Mouse (Mus musculus) limb, embryonic 15.5 days (tissue): Measurements from ENCODE around the gene Slc22a4. TPM values are rescaled to one million over a fixed set of nuclear protein-coding genes. Genes with fewer than 3 reads are reported as not detected.

Experiments
- ATAC-seq: fragments of 200-750 bp; cut with Nextera tagmentation; 2 replicates; pipeline ENCODE4 v1.8.0; 2017; ENCODE audit warnings: low read depth, moderate TSS enrichment; ENCODE audit not compliant: insufficient number of reproducible peaks, low FRiP score, low TSS enrichment
- H3K27ac ChIP-seq: fragments of 300-500 bp; sonication (generic); 2 replicates; pipeline ENCODE4 v1.5.1; 2015; ENCODE audit warnings: moderate library complexity, mild to moderate bottlenecking, inconsistent platforms
- H3K27me3 ChIP-seq: fragments of 300-500 bp; sonication (generic); 2 replicates; pipeline ENCODE4 v1.6.1; 2015; ENCODE audit warnings: inconsistent platforms
- H3K36me3 ChIP-seq: fragments of 300-500 bp; sonication (generic); 2 replicates; pipeline ENCODE4 v1.6.1; 2015; ENCODE audit warnings: inconsistent platforms
- H3K4me1 ChIP-seq: fragments of 300-500 bp; sonication (generic); 2 replicates; pipeline ENCODE4 v1.6.1; 2015; ENCODE audit warnings: inconsistent platforms
- H3K4me2 ChIP-seq: fragments of 300-500 bp; sonication (generic); 2 replicates; pipeline ENCODE4 v1.6.1; 2015; ENCODE audit warnings: mild to moderate bottlenecking, inconsistent platforms
- H3K4me3 ChIP-seq: fragments of 300-500 bp; sonication (generic); 2 replicates; pipeline ENCODE4 v1.5.1; 2015; ENCODE audit warnings: mild to moderate bottlenecking, inconsistent platforms
- H3K9ac ChIP-seq: fragments of 300-500 bp; sonication (generic); 2 replicates; pipeline ENCODE4 v1.6.1; 2015; ENCODE audit warnings: inconsistent platforms
- H3K9me3 ChIP-seq: fragments of 300-500 bp; sonication (generic); 2 replicates; pipeline ENCODE4 v1.6.1; 2016; ENCODE audit warnings: inconsistent platforms
- WGBS: fragments of 180-500 bp; shearing (Covaris S2); methylation state at CpG from one replicate; pipeline ENCODE4 v1.1.7; 2015; 5-methylcytosine and 5-hydroxymethylcytosine counted together
- polyA plus RNA-seq: library from polyadenylated mRNA; unstranded; fragments of >200 nt; fragmentation: Nextera tagmentation; extraction: Ambion mirVana; gene quantifications from 2 replicates; pipeline ENCODE4 v1.2.1, GENCODE M21; 2015

Slc22a4 gene
- polyA plus RNA-seq, 1 experiment from 2014 or later: 6.9 TPM

- H3K27ac ChIP-seq: no peak overlapping the region
- 82% methylated on average over 12 of the region's 12 CpGs for WGBS
- H3K4me2 ChIP-seq: no peak overlapping the region
These were observed 37.4 kb upstream of the Slc22a4 start for GRCm38 (mm10) chr11:54065106-54065914.

GRCm38 (mm10) chr11:54064412-54064978, 36.6 kb upstream of the Slc22a4 start:
- Histone ChIP-seq H3K9ac (no peak overlapping the region), H3K27me3 (no peaks in the 10 kb centered on the region), H3K4me1 (peaks cover 94% of the 10 kb centered on the region), H3K4me2 (no peak overlapping the region), H3K36me3 (no peaks in the 10 kb centered on the region; the same call in 1 of the 2 replicates), H3K27ac (no peak overlapping the region), H3K4me3 (no peak overlapping the region), H3K9me3 (no peaks in the 10 kb centered on the region)
- no peak for ATAC-seq
- WGBS: 89% methylated on average over 3 of the region's 3 CpGs

More at GRCm38 (mm10) chr11:54065106-54065914, 37.4 kb upstream of the Slc22a4 start:
- Histone ChIP-seq H3K36me3 (no peaks in the 10 kb centered on the region; the same call in 1 of the 2 replicates), H3K4me3 (no peak overlapping the region), H3K4me1 (peaks cover 87% of the 10 kb centered on the region), H3K9me3 (no peaks in the 10 kb centered on the region), H3K27me3 (no peaks in the 10 kb centered on the region), H3K9ac (no peak overlapping the region)
- ATAC-seq: no peak

GRCm38 (mm10) chr11:54063472-54063775, 35.5 kb upstream of the Slc22a4 start:
- H3K9ac ChIP-seq: no peak overlapping the region
- H3K4me2 ChIP-seq: no peak overlapping the region
- no peak overlapping the region for H3K4me3 ChIP-seq
- H3K36me3 ChIP-seq: no peaks in the 10 kb centered on the region; the same call in 1 of the 2 replicates
- ATAC-seq: no peak
- H3K4me1 ChIP-seq: peaks cover 96% of the 10 kb centered on the region
- H3K9me3 ChIP-seq: no peaks in the 10 kb centered on the region
- 76% methylated on average over 10 of the region's 10 CpGs for WGBS
- H3K27me3 ChIP-seq: no peaks in the 10 kb centered on the region
- peak overlapping the region; percentile 63; the same call in 1 of the 2 replicates for H3K27ac ChIP-seq

- peaks cover 3% of the 10 kb centered on the region; the same call in 1 of the 2 replicates for H3K36me3 ChIP-seq
These were observed 35.0 kb upstream of the Slc22a4 start for GRCm38 (mm10) chr11:54062753-54063471.

GRCm38 (mm10) chr11:54062086-54062752, 34.3 kb upstream of the Slc22a4 start:
- Histone ChIP-seq H3K4me2 (no peak overlapping the region), H3K4me1 (peaks cover 96% of the 10 kb centered on the region), H3K4me3 (no peak overlapping the region), H3K27ac (peak overlapping the region; percentile 79), H3K27me3 (no peaks in the 10 kb centered on the region), H3K36me3 (peaks cover 4% of the 10 kb centered on the region; the same call in 1 of the 2 replicates), H3K9ac (no peak overlapping the region), H3K9me3 (no peaks in the 10 kb centered on the region)
- 39% methylated on average over 12 of the region's 12 CpGs for WGBS
- ATAC-seq: no peak

More at GRCm38 (mm10) chr11:54062753-54063471, 35.0 kb upstream of the Slc22a4 start:
- Histone ChIP-seq H3K9me3 (no peaks in the 10 kb centered on the region), H3K9ac (no peak overlapping the region), H3K4me3 (no peak overlapping the region), H3K4me1 (peaks cover 96% of the 10 kb centered on the region), H3K27ac (peak overlapping the region; percentile 79), H3K4me2 (no peak overlapping the region), H3K27me3 (no peaks in the 10 kb centered on the region)
- WGBS: 53% methylated on average over 9 of the region's 9 CpGs
- no peak for ATAC-seq

- Histone ChIP-seq H3K4me3 (no peak overlapping the region), H3K4me1 (peaks cover 85% of the 10 kb centered on the region)
- peak; percentile 84 for ATAC-seq
These were observed 32.4 kb upstream of the Slc22a4 start for GRCm38 (mm10) chr11:54060316-54060715.

GRCm38 (mm10) chr11:54059526-54059925, 31.6 kb upstream of the Slc22a4 start:
- peaks cover 80% of the 10 kb centered on the region for H3K4me1 ChIP-seq
- peaks cover 23% of the 10 kb centered on the region for H3K36me3 ChIP-seq

More at GRCm38 (mm10) chr11:54060316-54060715, 32.4 kb upstream of the Slc22a4 start:
- H3K9ac ChIP-seq: no peak overlapping the region
- H3K4me2 ChIP-seq: peak overlapping the region; percentile 22
- H3K36me3 ChIP-seq: peaks cover 16% of the 10 kb centered on the region
- no peaks in the 10 kb centered on the region for H3K9me3 ChIP-seq
- 15% methylated on average over 9 of the region's 9 CpGs for WGBS
- H3K27me3 ChIP-seq: no peaks in the 10 kb centered on the region
- peak overlapping the region; percentile 82 for H3K27ac ChIP-seq

GRCm38 (mm10) chr11:54058643-54059042, 30.8 kb upstream of the Slc22a4 start:
- H3K4me1 ChIP-seq: peaks cover 71% of the 10 kb centered on the region
- H3K9me3 ChIP-seq: no peaks in the 10 kb centered on the region
- peaks cover 29% of the 10 kb centered on the region for H3K36me3 ChIP-seq
- no peak overlapping the region for H3K4me2 ChIP-seq
- WGBS: 28% methylated on average over 6 of the region's 6 CpGs
- no peak for ATAC-seq
- H3K27ac ChIP-seq: peak overlapping the region; percentile 82
- H3K4me3 ChIP-seq: no peak overlapping the region
- H3K27me3 ChIP-seq: no peaks in the 10 kb centered on the region
- H3K9ac ChIP-seq: no peak overlapping the region

More at GRCm38 (mm10) chr11:54059526-54059925, 31.6 kb upstream of the Slc22a4 start:
- Histone ChIP-seq H3K4me3 (no peak overlapping the region), H3K4me2 (no peak overlapping the region), H3K9me3 (no peaks in the 10 kb centered on the region), H3K27me3 (no peaks in the 10 kb centered on the region), H3K9ac (no peak overlapping the region), H3K27ac (peak overlapping the region; percentile 82)
- ATAC-seq: no peak
- 35% methylated on average over 1 of the region's 1 CpGs for WGBS

GRCm38 (mm10) chr11:54058056-54058617, 30.2 kb upstream of the Slc22a4 start:
- Histone ChIP-seq H3K27ac (peak overlapping the region; percentile 82), H3K9me3 (no peaks in the 10 kb centered on the region), H3K4me2 (no peak overlapping the region), H3K9ac (no peak overlapping the region), H3K4me3 (no peak overlapping the region), H3K27me3 (no peaks in the 10 kb centered on the region), H3K4me1 (peaks cover 66% of the 10 kb centered on the region), H3K36me3 (peaks cover 34% of the 10 kb centered on the region)
- no peak for ATAC-seq
- 45% methylated on average over 10 of the region's 10 CpGs for WGBS

GRCm38 (mm10) chr11:54057428-54057827, 29.5 kb upstream of the Slc22a4 start:
- H3K4me1 ChIP-seq: peaks cover 59% of the 10 kb centered on the region
- H3K9ac ChIP-seq: no peak overlapping the region
- no peak overlapping the region for H3K4me3 ChIP-seq
- H3K9me3 ChIP-seq: no peaks in the 10 kb centered on the region
- peaks cover 41% of the 10 kb centered on the region for H3K36me3 ChIP-seq
- peak overlapping the region; percentile 82 for H3K27ac ChIP-seq
- no peak for ATAC-seq
- H3K4me2 ChIP-seq: no peak overlapping the region
- 36% methylated on average over 2 of the region's 2 CpGs for WGBS
- H3K27me3 ChIP-seq: no peaks in the 10 kb centered on the region

GRCm38 (mm10) chr11:54056132-54056531, 28.2 kb upstream of the Slc22a4 start:
- WGBS: 57% methylated on average over 8 of the region's 8 CpGs
- H3K27ac ChIP-seq: no peak overlapping the region
- ATAC-seq: no peak

More at GRCm38 (mm10) chr11:54056132-54056531, 28.2 kb upstream of the Slc22a4 start:
- H3K27me3 ChIP-seq: no peaks in the 10 kb centered on the region
- H3K9me3 ChIP-seq: no peaks in the 10 kb centered on the region
- H3K4me2 ChIP-seq: no peak overlapping the region
- peaks cover 46% of the 10 kb centered on the region for H3K4me1 ChIP-seq
- no peak overlapping the region for H3K9ac ChIP-seq
- no peak overlapping the region for H3K4me3 ChIP-seq
- peaks cover 51% of the 10 kb centered on the region for H3K36me3 ChIP-seq
